In the genomic region with DNA sequence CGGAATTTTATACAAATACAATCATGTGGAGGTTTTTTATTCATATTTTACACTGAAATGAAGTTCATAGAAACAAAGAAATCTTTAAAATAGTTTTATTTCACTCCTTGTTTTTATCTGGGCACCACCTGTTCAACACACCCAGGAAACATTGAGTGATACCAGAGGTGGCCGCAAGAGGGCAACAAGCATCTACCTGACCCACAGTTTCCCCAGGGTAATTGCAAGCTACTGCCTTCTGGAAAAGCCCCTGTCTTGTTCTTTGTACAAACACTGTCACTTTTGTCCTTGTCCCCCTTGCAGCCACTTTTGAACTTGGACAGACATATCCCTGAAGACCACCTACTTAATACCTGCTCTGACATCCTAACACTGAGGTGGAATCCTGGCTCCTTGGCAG, we compare ENCODE assay signal across 9 mouse cellular contexts. TPM values are rescaled to one million over a fixed set of nuclear protein-coding genes. Genes with fewer than 3 reads are reported as not detected.
DNase-seq lines count a peak whose midpoint lies in the region; ATAC-seq and TF ChIP-seq lines count a peak whose summit lies in the region.
"Had no signal": no experiment of that assay in that cellular context is flagged by ENCODE, and none has a peak within 500 bp of the region (broad histone marks: within the 10 kb centered on the region; RNA-seq: fewer than 3 reads in every experiment).

No protein-coding gene starts in this region.

- in situ Hi-C loops in Patski (cut with MboI; ENCODE audit: low pct_unique_long_range_greater_than_20kb) = no loop called here

- no peaks in the 10 kb centered on the region for H3K9me3 ChIP-seq in midbrain, embryonic 10.5 days (replicated peaks)
- no peaks in the 10 kb centered on the region for H3K9me3 ChIP-seq in midbrain, embryonic 13.5 days
- H3K9me3 ChIP-seq: heart, embryonic 13.5 days had no signal

- H3K4me3 ChIP-seq in midbrain, embryonic 10.5 days = no peak overlapping the region
- H3K4me3 ChIP-seq in midbrain, embryonic 13.5 days (replicated peaks) = no peak overlapping the region
- no peak overlapping the region for H3K4me3 ChIP-seq in liver, adult 2 months (ENCODE audit: insufficient read depth, low read depth, low read length)
- H3K4me3 ChIP-seq: heart, embryonic 13.5 days; myocyte had no signal

- POLR2A ChIA-PET in Patski (lab: Charles Lee) = no interaction called here

- no peak overlapping the region for H3K4me2 ChIP-seq in midbrain, embryonic 13.5 days (replicated peaks)
- H3K4me2 ChIP-seq: heart, embryonic 13.5 days had no signal

- H3K4me1 ChIP-seq in midbrain, embryonic 10.5 days = no peaks in the 10 kb centered on the region
- no peaks in the 10 kb centered on the region for H3K4me1 ChIP-seq in midbrain, embryonic 13.5 days (replicated peaks)
- H3K4me1 ChIP-seq in liver, adult 2 months (ENCODE audit: control insufficient read depth, insufficient read depth, low read length) = no peaks in the 10 kb centered on the region
- H3K4me1 ChIP-seq: heart, embryonic 13.5 days had no signal

- H3K27me3 ChIP-seq in midbrain, embryonic 10.5 days (ENCODE audit: low read depth, poor library complexity, severe bottlenecking) = no peaks in the 10 kb centered on the region
- H3K27me3 ChIP-seq in midbrain, embryonic 13.5 days = no peaks in the 10 kb centered on the region
- H3K27me3 ChIP-seq in Patski = peaks cover 13% of the 10 kb centered on the region
- H3K27me3 ChIP-seq in liver, adult 2 months (ENCODE audit: control insufficient read depth, insufficient read depth, low read length) = no peaks in the 10 kb centered on the region; the same call in 1 of the 2 replicates

- CTCF ChIA-PET in Patski (lab: Charles Lee) = interaction anchor here (1.0 to 1.8 kb wide), 5 partner anchors 8 to 39 kb away, joined by 3 to 5 read pairs (median 4); no protein-coding TSS in a partner anchor

- peak; percentile 80 for TF ChIP-seq CTCF in Patski (IDR thresholded peaks at IDR 0.05)
- TF ChIP-seq CTCF in liver, adult 2 months (IDR thresholded peaks at IDR 0.05; ENCODE audit: low read depth, low read length) = peak; percentile 67

- no peak overlapping the region for H3K27ac ChIP-seq in midbrain, embryonic 10.5 days (replicated peaks)
- H3K27ac ChIP-seq in midbrain, embryonic 13.5 days = no peak overlapping the region
- H3K27ac ChIP-seq in liver, adult 2 months (replicated peaks; ENCODE audit: insufficient read depth, low read depth, low read length) = no peak overlapping the region
- H3K27ac ChIP-seq: heart, embryonic 13.5 days had no signal

- ATAC-seq in midbrain, embryonic 13.5 days = no peak
- peak; percentile 60 for ATAC-seq in Patski

- H3K36me3 ChIP-seq in midbrain, embryonic 10.5 days = no peaks in the 10 kb centered on the region
- H3K36me3 ChIP-seq in midbrain, embryonic 13.5 days = no peaks in the 10 kb centered on the region
- H3K36me3 ChIP-seq in liver, adult 2 months (ENCODE audit: control insufficient read depth, insufficient read depth, low read length) = no peaks in the 10 kb centered on the region
- H3K36me3 ChIP-seq: heart, embryonic 13.5 days had no signal

- no peak for TF ChIP-seq POLR2A in liver, adult 2 months (IDR thresholded peaks at IDR 0.05; ENCODE audit: extremely low read depth, insufficient read depth, low read length)

- no peaks in the 10 kb centered on the region for H3K79me2 ChIP-seq in liver, adult 2 months (ENCODE audit: control insufficient read depth, insufficient read depth, low read length)

- no peak overlapping the region for H3K9ac ChIP-seq in midbrain, embryonic 13.5 days (replicated peaks)
- H3K9ac ChIP-seq in liver, adult 2 months (ENCODE audit: low read depth, low read length) = no peak overlapping the region
- H3K9ac ChIP-seq: heart, embryonic 13.5 days had no signal

- DNase-seq in midbrain, embryonic 10.5 days (ENCODE audit: low spot score) = peak; percentile 48
- no peak for DNase-seq in Patski (ENCODE audit: low read depth, low spot score)
- DNase-seq in cerebellum, postnatal 14 days = peak; percentile 86 to 87
- DNase-seq in induced T-regulatory cell, adult 2 months (ENCODE audit: low read depth) = peak; percentile 51
- DNase-seq in liver, adult 2 months (ENCODE audit: extremely low read depth, low read depth, low spot score) = peak; percentile 16
- DNase-seq in right cerebral cortex, postnatal 10 days (ENCODE audit: low spot score in 2 of 2) = peak; percentile 61 to 73

- 6% methylated on average over 2 of the region's 2 CpGs for WGBS in midbrain, embryonic 10.5 days
- 10% methylated on average over 2 of the region's 2 CpGs for WGBS in midbrain, embryonic 13.5 days
- WGBS in liver, adult 2 months = 11% methylated on average over 2 of the region's 2 CpGs

RNA-seq across cellular contexts. Expression of a gene that starts 19.7 kb away (rescaled TPM):
- 17.6 and 18.0 TPM in 2 replicates for polyA plus RNA-seq in midbrain, embryonic 10.5 days (2016; fragmentation: Nextera tagmentation; extraction: Ambion mirVana)
- 12.6 and 15.5 TPM in 2 replicates for polyA plus RNA-seq in midbrain, embryonic 13.5 days (2015; fragmentation: Nextera tagmentation; extraction: Ambion mirVana)
- polyA plus RNA-seq in Patski (2021) = 28.5 TPM
- 11.8 and 15.0 TPM in 2 replicates for total RNA-seq in liver, adult 2 months (2014; rRNA removed)
- polyA plus RNA-seq in liver, adult 2 months (2012; rRNA removed) = 1.3 TPM in 2 replicates

RNA-seq across cellular contexts. Expression of a gene that starts 20.8 kb away (rescaled TPM):
- polyA plus RNA-seq in midbrain, embryonic 10.5 days (2016; fragmentation: Nextera tagmentation; extraction: Ambion mirVana) = 5.8 and 6.7 TPM in 2 replicates
- polyA plus RNA-seq in midbrain, embryonic 13.5 days (2015; fragmentation: Nextera tagmentation; extraction: Ambion mirVana) = 37.8 and 39.6 TPM in 2 replicates
- not detected for polyA plus RNA-seq in Patski (2021)
- not detected in 2 replicates for total RNA-seq in liver, adult 2 months (2014; rRNA removed)
- polyA plus RNA-seq in liver, adult 2 months (2012; rRNA removed) = not detected in 2 replicates
- polyA plus RNA-seq: myocyte had no signal
